Mouse (Mus musculus) liver, embryonic 14.5 days (tissue): ENCODE measurements at regions not wholly inside any gene's neighbourhood (a gene's known extent, or its start where the extent isn't known, plus 50 kb on each side); places are given as distances from the start of the nearest gene placed in this dataset.

Experiments used
- CTCF ChIP-seq: IDR thresholded peaks from 2 replicates; pipeline ENCODE4 v1.5.1; 2016; ENCODE audit warnings: antibody characterized with exemption, low read depth, control low read depth
- EP300 ChIP-seq: IDR thresholded peaks from 2 replicates; pipeline ENCODE4 v1.6.1; 2016; ENCODE audit warnings: antibody characterized with exemption, low read depth

DNA sequence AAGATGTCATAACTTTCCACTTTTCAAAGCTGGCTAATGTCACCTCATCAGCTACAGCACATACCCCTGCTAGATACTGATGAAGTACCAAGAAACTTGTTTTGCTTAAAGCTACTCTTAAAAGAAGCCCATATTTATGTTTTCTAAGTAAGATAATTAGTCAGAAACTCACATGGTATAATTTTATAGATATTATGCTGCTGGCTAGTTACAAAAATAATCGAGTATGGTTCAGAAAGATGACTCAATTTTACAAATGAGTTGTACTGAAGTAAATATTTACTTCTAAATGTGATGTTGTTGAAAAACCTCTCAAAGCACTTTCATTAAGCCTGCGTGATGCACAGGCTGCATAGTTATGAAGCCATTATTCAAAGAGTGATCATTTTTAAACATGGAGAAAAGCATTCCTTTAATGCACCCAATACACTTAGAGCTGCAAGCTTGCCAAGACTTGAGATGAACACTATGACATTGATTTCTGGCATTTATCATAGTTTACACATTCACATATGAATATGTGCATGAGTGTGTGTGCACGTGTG lies 582.3 kb upstream of the Gm26657 start:
- TF ChIP-seq EP300 = no peak
- no peak for TF ChIP-seq CTCF
